Mouse (Mus musculus) lung, embryonic 14.5 days (tissue): Measurements from ENCODE around the gene Dnah8. TPM values are rescaled to one million over a fixed set of nuclear protein-coding genes. Genes with fewer than 3 reads are reported as not detected.
A peak's percentile ranks its signal among the peaks of the same experiment; 100 is the strongest.

ENCODE experiments used
- ATAC-seq: fragments of 200-750 bp; cut with Nextera tagmentation; 2 replicates; pipeline ENCODE4 v1.8.0; 2017; ENCODE audit warnings: mild to moderate bottlenecking, moderate TSS enrichment, moderate library complexity; ENCODE audit not compliant: insufficient read depth
- DNase-seq: peaks from one replicate; pipeline ENCODE4 v3.0.0-alpha.2; 2015
- H3K27ac ChIP-seq: fragments of 300-500 bp; sonication (generic); 2 replicates; pipeline ENCODE4 v1.5.1; 2014; ENCODE audit warnings: low read depth, mild to moderate bottlenecking, moderate library complexity
- H3K27me3 ChIP-seq: fragments of 300-500 bp; sonication (generic); 2 replicates; pipeline ENCODE4 v1.6.1; 2014; ENCODE audit warnings: low read length, control low read depth; ENCODE audit not compliant: insufficient read depth
- H3K36me3 ChIP-seq: fragments of 300-500 bp; sonication (generic); 2 replicates; pipeline ENCODE4 v1.6.1; 2014; ENCODE audit warnings: control low read depth; ENCODE audit not compliant: insufficient read depth
- H3K4me1 ChIP-seq: fragments of 300-500 bp; sonication (generic); 2 replicates; pipeline ENCODE4 v1.6.1; 2014; ENCODE audit warnings: antibody characterized with exemption, control low read depth; ENCODE audit not compliant: insufficient read depth
- H3K4me2 ChIP-seq: fragments of 300-500 bp; sonication (generic); 2 replicates; pipeline ENCODE4 v1.6.1; 2014; ENCODE audit warnings: mild to moderate bottlenecking
- H3K4me3 ChIP-seq: fragments of 300-500 bp; sonication (generic); 2 replicates; pipeline ENCODE4 v1.5.1; 2014; ENCODE audit warnings: low read depth, low read length
- H3K9ac ChIP-seq: fragments of 300-500 bp; sonication (generic); 2 replicates; pipeline ENCODE4 v1.6.1; 2014
- H3K9me3 ChIP-seq: fragments of 300-500 bp; sonication (generic); 2 replicates; pipeline ENCODE4 v1.6.1; 2016; ENCODE audit warnings: low read depth, low read length, control low read depth
- CTCF ChIP-seq: IDR thresholded peaks from 2 replicates; pipeline ENCODE4 v1.5.1; 2016; ENCODE audit warnings: antibody characterized with exemption, low read depth
- WGBS: fragments of 180-500 bp; shearing (Covaris S2); extraction: QIAGEN DNeasy Blood & Tissue Kit; methylation state at CpG from one replicate; pipeline ENCODE4 v1.1.7; 2014; 5-methylcytosine and 5-hydroxymethylcytosine counted together
- polyA plus RNA-seq: library from polyadenylated mRNA; unstranded; fragments of >200 nt; fragmentation: Nextera tagmentation; extraction: Ambion mirVana; gene quantifications from 2 replicates; pipeline ENCODE4 v1.2.1, GENCODE M21; 2014

Dnah8 gene
- polyA plus RNA-seq, 1 experiment from 2014 or later = 4.7 TPM

DNA sequence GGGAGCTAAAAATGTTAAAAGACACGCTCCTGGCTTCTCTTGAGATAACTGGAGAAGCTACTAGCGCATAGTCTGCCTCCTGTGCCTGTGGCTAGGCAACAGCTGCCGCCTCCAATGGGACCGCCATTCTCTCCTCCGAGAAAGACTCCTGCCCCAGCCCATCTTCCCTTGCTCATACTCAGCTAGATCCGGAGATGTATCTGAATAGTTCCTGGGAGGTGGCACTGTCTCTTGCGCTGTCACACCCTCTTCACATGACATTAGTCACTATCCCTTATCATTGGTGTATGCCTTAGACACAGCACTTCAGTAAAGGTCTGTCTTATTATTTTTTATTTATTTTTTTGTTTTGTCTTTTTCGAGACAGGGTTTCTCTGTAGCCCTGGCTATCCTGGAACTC, 140.1 kb downstream of the Dnah8 start:
- Histone ChIP-seq H3K4me1 (no peaks in the 10 kb centered on the region), H3K9me3 (0 out of 2 replicates have a peak, but pooled peaks cover 3% of the 10 kb centered on the region), H3K36me3 (no peaks in the 10 kb centered on the region), H3K9ac (no peak overlapping the region), H3K4me3 (no peak overlapping the region), H3K27ac (no peak overlapping the region), H3K4me2 (no peak overlapping the region), H3K27me3 (no peaks in the 10 kb centered on the region)
- ATAC-seq (no peak), DNase-seq (no peak)
- WGBS = 91% methylated on average over 8 of the region's 8 CpGs
- no peak for TF ChIP-seq CTCF

DNA sequence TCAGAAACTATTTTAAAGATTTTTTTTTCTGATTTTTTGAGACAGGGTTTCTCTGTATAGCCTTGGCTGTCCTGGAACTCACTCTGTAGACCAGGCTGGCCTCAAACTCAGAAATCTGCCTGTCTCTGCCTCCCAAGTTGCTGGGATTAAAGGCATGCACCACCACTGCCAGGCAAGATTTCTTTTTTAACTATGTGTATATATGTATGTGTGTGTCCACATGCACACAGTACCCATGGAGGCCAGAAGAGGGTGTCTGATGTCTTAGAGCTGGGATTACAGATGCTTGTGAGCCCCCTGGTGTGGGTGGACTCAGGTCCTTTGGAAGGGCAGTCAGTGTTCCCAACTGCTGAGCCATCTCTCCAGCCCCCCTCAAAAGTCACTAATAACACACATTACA, 150.3 kb downstream of the Dnah8 start:
- ATAC-seq = no peak
- no peaks in the 10 kb centered on the region for H3K9me3 ChIP-seq
- H3K4me3 ChIP-seq = no peak overlapping the region
- DNase-seq = no peak
- no peaks in the 10 kb centered on the region for H3K27me3 ChIP-seq
- no peak overlapping the region for H3K27ac ChIP-seq
- no peaks in the 10 kb centered on the region for H3K36me3 ChIP-seq
- no peak overlapping the region for H3K4me2 ChIP-seq
- no peaks in the 10 kb centered on the region for H3K4me1 ChIP-seq
- no peak overlapping the region for H3K9ac ChIP-seq
- no peak for TF ChIP-seq CTCF

DNA sequence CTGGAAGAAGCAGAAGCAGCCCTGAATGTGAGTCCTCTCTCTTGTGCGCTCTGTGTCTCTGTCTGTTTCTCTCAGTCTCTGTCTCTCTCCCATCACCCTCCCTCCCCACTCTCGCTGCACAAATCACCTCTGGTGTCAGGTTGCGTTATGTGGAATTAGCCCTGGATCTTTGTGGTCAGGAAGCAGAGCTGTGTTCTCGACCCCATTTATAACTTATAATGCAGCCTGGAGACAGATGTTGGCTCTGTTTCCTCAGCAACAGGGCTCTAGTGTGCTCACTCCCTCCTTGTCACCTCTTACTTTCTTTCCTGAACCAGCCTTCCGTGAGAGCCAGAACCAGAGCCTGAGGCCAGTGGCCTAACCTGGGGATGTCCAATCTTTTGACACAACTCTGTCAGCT, 150.9 kb downstream of the Dnah8 start:
- 32% methylated on average over 5 of the region's 5 CpGs for WGBS
- H3K4me2 ChIP-seq = no peak overlapping the region
- DNase-seq (no peak), ATAC-seq (no peak)
- H3K9me3 ChIP-seq = no peaks in the 10 kb centered on the region
- no peaks in the 10 kb centered on the region for H3K27me3 ChIP-seq
- H3K27ac ChIP-seq = no peak overlapping the region
- no peak overlapping the region for H3K9ac ChIP-seq
- H3K4me1 ChIP-seq = no peaks in the 10 kb centered on the region
- TF ChIP-seq CTCF = no peak
- no peaks in the 10 kb centered on the region for H3K36me3 ChIP-seq
- no peak overlapping the region for H3K4me3 ChIP-seq

DNA sequence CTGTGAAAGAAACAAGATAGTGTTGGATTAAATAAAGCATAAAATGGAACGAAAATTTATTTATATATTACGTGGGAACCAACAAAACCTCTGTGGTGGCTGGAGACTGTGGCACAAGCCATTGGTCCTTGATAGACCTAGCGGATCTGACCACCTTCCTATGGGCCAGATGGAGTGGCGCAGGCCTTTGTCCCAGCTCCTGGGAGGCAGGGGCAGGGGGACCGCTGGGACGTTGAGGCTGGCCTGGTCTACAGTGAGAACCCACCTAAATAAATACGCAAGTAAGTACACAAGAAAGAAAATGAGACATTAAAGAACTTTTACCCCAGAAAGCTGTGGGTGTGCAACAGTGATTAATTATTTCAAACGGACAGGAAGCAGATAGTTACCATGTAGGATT, 156.9 kb downstream of the Dnah8 start:
- Histone ChIP-seq H3K4me1 (no peaks in the 10 kb centered on the region), H3K4me3 (no peak overlapping the region), H3K9ac (no peak overlapping the region), H3K27ac (no peak overlapping the region), H3K9me3 (no peaks in the 10 kb centered on the region), H3K4me2 (no peak overlapping the region), H3K27me3 (no peaks in the 10 kb centered on the region), H3K36me3 (no peaks in the 10 kb centered on the region)
- no peak for ATAC-seq
- 72% methylated on average over 8 of the region's 8 CpGs for WGBS
- TF ChIP-seq CTCF = no peak
- DNase-seq = no peak

DNA sequence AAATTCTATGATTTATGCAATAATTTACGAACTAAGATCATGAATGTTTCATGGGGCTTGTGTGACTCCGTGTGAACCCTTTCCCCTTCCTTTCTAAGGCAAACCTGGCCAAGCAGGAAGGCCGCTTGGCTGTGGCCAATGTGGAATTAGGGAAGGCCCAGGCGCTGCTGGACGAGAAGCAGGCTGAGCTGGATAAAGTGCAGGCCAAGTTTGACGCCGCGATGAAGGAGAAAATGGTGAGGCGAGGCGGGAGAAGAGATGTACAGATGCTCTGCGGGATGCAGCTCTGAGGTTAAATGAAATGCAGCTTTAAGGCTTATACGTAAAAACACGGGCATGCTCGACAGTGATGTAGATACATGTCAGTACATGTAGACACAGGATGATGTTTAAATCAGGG, 158.1 kb downstream of the Dnah8 start:
- WGBS = 63% methylated on average over 14 of the region's 14 CpGs

DNA sequence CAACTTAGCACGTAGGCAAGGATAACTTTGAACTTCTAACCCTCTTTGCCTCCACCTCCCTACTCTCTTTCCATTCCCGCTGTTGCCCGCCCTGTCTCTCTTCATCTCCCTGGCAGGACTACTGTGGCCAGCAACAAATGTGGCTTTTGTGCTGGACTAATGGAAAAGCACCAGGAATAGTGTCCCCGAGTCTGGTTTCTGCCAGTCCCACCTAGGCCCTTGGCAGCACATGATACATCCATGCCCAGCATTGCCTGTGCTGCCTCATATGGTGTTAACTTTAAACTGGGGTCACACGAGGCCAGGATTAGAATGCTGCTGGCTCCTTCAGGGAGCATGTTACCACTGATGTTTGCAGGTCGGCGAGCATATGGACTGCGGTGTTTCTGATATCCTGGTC, 164.2 kb downstream of the Dnah8 start:
- no peak for ATAC-seq
- Histone ChIP-seq H3K9me3 (no peaks in the 10 kb centered on the region), H3K27me3 (no peaks in the 10 kb centered on the region), H3K36me3 (no peaks in the 10 kb centered on the region), H3K4me3 (no peak overlapping the region), H3K4me1 (no peaks in the 10 kb centered on the region), H3K27ac (no peak overlapping the region), H3K9ac (no peak overlapping the region), H3K4me2 (no peak overlapping the region)
- DNase-seq = no peak
- TF ChIP-seq CTCF = no peak
- WGBS = 83% methylated on average over 8 of the region's 8 CpGs

More for the DNA sequence above, 158.1 kb downstream of the Dnah8 start:
- ATAC-seq (no peak), DNase-seq (peak; percentile 50)
- Histone ChIP-seq H3K4me1 (no peaks in the 10 kb centered on the region), H3K27me3 (no peaks in the 10 kb centered on the region), H3K4me3 (no peak overlapping the region), H3K9ac (no peak overlapping the region), H3K4me2 (no peak overlapping the region), H3K9me3 (no peaks in the 10 kb centered on the region), H3K27ac (no peak overlapping the region), H3K36me3 (no peaks in the 10 kb centered on the region)
- no peak for TF ChIP-seq CTCF

DNA sequence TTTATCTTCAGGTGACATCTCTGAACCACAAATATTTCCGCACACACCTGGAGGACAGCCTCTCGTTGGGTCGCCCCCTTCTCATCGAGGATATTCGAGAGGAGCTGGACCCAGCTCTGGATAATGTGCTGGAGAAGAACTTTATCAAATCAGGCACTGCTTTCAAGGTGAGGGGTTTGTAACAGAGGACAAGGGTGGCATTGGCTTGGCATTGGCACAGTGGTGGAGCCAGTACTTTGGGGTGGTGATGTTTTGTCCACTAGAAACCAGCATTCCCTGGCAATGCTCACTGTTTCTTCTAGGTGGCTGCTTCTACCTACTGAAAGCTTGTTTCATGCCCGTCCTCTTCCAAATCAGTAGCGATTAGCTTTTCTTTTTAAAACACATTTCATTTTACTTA, 166.7 kb downstream of the Dnah8 start:
- H3K9ac ChIP-seq = no peak overlapping the region
- TF ChIP-seq CTCF = no peak
- H3K4me1 ChIP-seq = no peaks in the 10 kb centered on the region
- H3K36me3 ChIP-seq = no peaks in the 10 kb centered on the region
- H3K4me2 ChIP-seq = no peak overlapping the region
- WGBS = 79% methylated on average over 7 of the region's 7 CpGs
- H3K4me3 ChIP-seq = no peak overlapping the region
- no peak for DNase-seq
- H3K27ac ChIP-seq = no peak overlapping the region
- no peak for ATAC-seq
- H3K9me3 ChIP-seq = no peaks in the 10 kb centered on the region
- H3K27me3 ChIP-seq = no peaks in the 10 kb centered on the region

DNA sequence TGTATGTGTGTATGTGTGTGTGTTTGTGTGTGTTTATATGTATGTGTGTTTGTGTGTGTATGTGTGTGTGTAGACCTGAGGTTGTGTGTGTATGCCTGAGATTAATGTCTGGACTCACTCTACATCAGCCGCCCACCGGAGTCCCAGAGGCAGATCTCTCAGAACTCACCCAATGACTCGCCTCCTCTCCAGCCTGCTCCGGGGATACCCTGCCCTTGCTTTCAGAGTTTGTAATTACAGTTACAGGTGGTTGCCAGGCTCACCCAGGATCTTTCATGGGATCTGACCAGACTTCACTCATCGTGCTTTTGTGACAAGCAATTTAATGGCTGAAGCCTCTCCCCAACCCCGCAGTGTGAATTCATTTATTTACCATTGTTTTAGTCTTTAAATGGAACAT, 168.2 kb downstream of the Dnah8 start:
- Histone ChIP-seq H3K36me3 (no peaks in the 10 kb centered on the region), H3K9ac (no peak overlapping the region), H3K4me1 (no peaks in the 10 kb centered on the region), H3K4me2 (no peak overlapping the region), H3K4me3 (no peak overlapping the region), H3K27me3 (no peaks in the 10 kb centered on the region), H3K9me3 (no peaks in the 10 kb centered on the region), H3K27ac (no peak overlapping the region)
- no peak for TF ChIP-seq CTCF
- ATAC-seq (no peak), DNase-seq (no peak)
- whole genome bisulfite sequencing = 76% methylated on average over 6 of the region's 6 CpGs
